Mouse (Mus musculus): Measurements from ENCODE around the gene Agpat2. TPM values are rescaled to one million over a fixed set of nuclear protein-coding genes. Genes with fewer than 3 reads are reported as not detected.

The Agpat2 gene
- polyA plus RNA-seq, 1 experiment from 2014 or later: 32.9 TPM

GRCm38 (mm10) chr2:26570034-26570433 is 34.2 kb downstream of the Agpat2 start:
- no peaks in the 10 kb centered on the region for H3K9me3 ChIP-seq (ENCODE audit: low read depth, low read length)
- no peak overlapping the region for H3K9ac ChIP-seq
- no peak overlapping the region for H3K4me3 ChIP-seq (ENCODE audit: low read depth, low read length)
- peak; percentile 94 for TF ChIP-seq CTCF (IDR thresholded peaks at IDR 0.05; ENCODE audit: low read depth)
- peak overlapping the region; percentile 79; the same call in 1 of the 2 replicates for H3K27ac ChIP-seq (ENCODE audit: low read depth)
- no peaks in the 10 kb centered on the region for H3K36me3 ChIP-seq (ENCODE audit: insufficient read depth)
- ATAC-seq (ENCODE audit: insufficient read depth): no peak; the same call in 1 of the 2 replicates
- WGBS: 8% methylated on average over 3 of the region's 3 CpGs
- no peak overlapping the region; the same call in 1 of the 2 replicates for H3K4me2 ChIP-seq
- no peaks in the 10 kb centered on the region for H3K27me3 ChIP-seq (ENCODE audit: insufficient read depth, low read length)
- H3K4me1 ChIP-seq (ENCODE audit: insufficient read depth): peaks cover 23% of the 10 kb centered on the region
- DNase-seq: peak; percentile 83

- Histone ChIP-seq H3K27me3 (ENCODE audit: insufficient read depth, low read length) (no peaks in the 10 kb centered on the region), H3K9me3 (ENCODE audit: low read depth, low read length) (no peaks in the 10 kb centered on the region), H3K4me2 (no peak overlapping the region), H3K4me3 (ENCODE audit: low read depth, low read length) (no peak overlapping the region), H3K27ac (ENCODE audit: low read depth) (no peak overlapping the region), H3K4me1 (ENCODE audit: insufficient read depth) (no peaks in the 10 kb centered on the region; the same call in 1 of the 2 replicates), H3K36me3 (ENCODE audit: insufficient read depth) (no peaks in the 10 kb centered on the region), H3K9ac (no peak overlapping the region)
- peak; percentile 75 for DNase-seq
- TF ChIP-seq CTCF (IDR thresholded peaks at IDR 0.05; ENCODE audit: low read depth): peak; percentile 77
- WGBS: 15% methylated on average over 4 of the region's 4 CpGs
- peak; percentile 53 for ATAC-seq (ENCODE audit: insufficient read depth)
Observed at GRCm38 (mm10) chr2:26566221-26566620, 38.0 kb downstream of the Agpat2 start.

- DNase-seq (peak; percentile 84), ATAC-seq (ENCODE audit: insufficient read depth) (peak; percentile 73)
- Histone ChIP-seq H3K9me3 (ENCODE audit: low read depth, low read length) (no peaks in the 10 kb centered on the region), H3K27ac (ENCODE audit: low read depth) (no peak overlapping the region), H3K4me3 (ENCODE audit: low read depth, low read length) (no peak overlapping the region), H3K36me3 (ENCODE audit: insufficient read depth) (no peaks in the 10 kb centered on the region), H3K4me1 (ENCODE audit: insufficient read depth) (peaks cover 7% of the 10 kb centered on the region), H3K27me3 (ENCODE audit: insufficient read depth, low read length) (no peaks in the 10 kb centered on the region), H3K9ac (no peak overlapping the region), H3K4me2 (no peak overlapping the region)
- 32% methylated on average over 6 of the region's 6 CpGs for WGBS
- TF ChIP-seq CTCF (IDR thresholded peaks at IDR 0.05; ENCODE audit: low read depth): peak; percentile 100
Observed at GRCm38 (mm10) chr2:26561351-26562016, 42.7 kb downstream of the Agpat2 start.

GRCm38 (mm10) chr2:26560506-26560905 is 43.7 kb downstream of the Agpat2 start:
- 72% methylated on average over 5 of the region's 5 CpGs for WGBS

GRCm38 (mm10) chr2:26556535-26556993 is 47.7 kb downstream of the Agpat2 start:
- no peak overlapping the region for H3K9ac ChIP-seq
- peak overlapping the region; percentile 58; the same call in 1 of the 2 replicates for H3K27ac ChIP-seq (ENCODE audit: low read depth)
- ATAC-seq (ENCODE audit: insufficient read depth) (peak; percentile 60; the same call in 1 of the 2 replicates), DNase-seq (no peak)
- no peaks in the 10 kb centered on the region for H3K9me3 ChIP-seq (ENCODE audit: low read depth, low read length)
- no peak for TF ChIP-seq CTCF (IDR thresholded peaks at IDR 0.05; ENCODE audit: low read depth)
- no peak overlapping the region for H3K4me2 ChIP-seq
- H3K36me3 ChIP-seq (ENCODE audit: insufficient read depth): no peaks in the 10 kb centered on the region
- peaks cover 9% of the 10 kb centered on the region for H3K4me1 ChIP-seq (ENCODE audit: insufficient read depth)
- WGBS: 22% methylated on average over 4 of the region's 4 CpGs
- no peak overlapping the region for H3K4me3 ChIP-seq (ENCODE audit: low read depth, low read length)
- no peaks in the 10 kb centered on the region for H3K27me3 ChIP-seq (ENCODE audit: insufficient read depth, low read length)

More at GRCm38 (mm10) chr2:26560506-26560905, 43.7 kb downstream of the Agpat2 start:
- no peak overlapping the region for H3K9ac ChIP-seq
- H3K27me3 ChIP-seq (ENCODE audit: insufficient read depth, low read length): no peaks in the 10 kb centered on the region
- TF ChIP-seq CTCF (IDR thresholded peaks at IDR 0.05; ENCODE audit: low read depth): no peak
- H3K27ac ChIP-seq (ENCODE audit: low read depth): no peak overlapping the region
- no peaks in the 10 kb centered on the region for H3K36me3 ChIP-seq (ENCODE audit: insufficient read depth)
- H3K9me3 ChIP-seq (ENCODE audit: low read depth, low read length): no peaks in the 10 kb centered on the region
- no peak for ATAC-seq (ENCODE audit: insufficient read depth)
- H3K4me3 ChIP-seq (ENCODE audit: low read depth, low read length): no peak overlapping the region
- H3K4me1 ChIP-seq (ENCODE audit: insufficient read depth): peaks cover 9% of the 10 kb centered on the region
- DNase-seq: no peak
- H3K4me2 ChIP-seq: no peak overlapping the region

- Histone ChIP-seq H3K4me1 (ENCODE audit: insufficient read depth) (peaks cover 23% of the 10 kb centered on the region), H3K27ac (ENCODE audit: low read depth) (no peak overlapping the region), H3K36me3 (ENCODE audit: insufficient read depth) (no peaks in the 10 kb centered on the region), H3K9ac (no peak overlapping the region), H3K9me3 (ENCODE audit: low read depth, low read length) (no peaks in the 10 kb centered on the region), H3K4me2 (no peak overlapping the region), H3K4me3 (ENCODE audit: low read depth, low read length) (no peak overlapping the region), H3K27me3 (ENCODE audit: insufficient read depth, low read length) (no peaks in the 10 kb centered on the region)
- 62% methylated on average over 4 of the region's 4 CpGs for WGBS
- no peak for TF ChIP-seq CTCF (IDR thresholded peaks at IDR 0.05; ENCODE audit: low read depth)
- DNase-seq: no peak
- ATAC-seq (ENCODE audit: insufficient read depth): no peak
Observed at GRCm38 (mm10) chr2:26555076-26555475, 49.1 kb downstream of the Agpat2 start.

GRCm38 (mm10) chr2:26553904-26554303 is 50.3 kb downstream of the Agpat2 start:
- Histone ChIP-seq H3K9ac (no peak overlapping the region), H3K36me3 (ENCODE audit: insufficient read depth) (no peaks in the 10 kb centered on the region), H3K9me3 (ENCODE audit: low read depth, low read length) (no peaks in the 10 kb centered on the region), H3K27ac (ENCODE audit: low read depth) (no peak overlapping the region), H3K4me3 (ENCODE audit: low read depth, low read length) (no peak overlapping the region), H3K4me1 (ENCODE audit: insufficient read depth) (peaks cover 26% of the 10 kb centered on the region), H3K4me2 (no peak overlapping the region), H3K27me3 (ENCODE audit: insufficient read depth, low read length) (no peaks in the 10 kb centered on the region)
- ATAC-seq (ENCODE audit: insufficient read depth) (no peak), DNase-seq (no peak)
- TF ChIP-seq CTCF (IDR thresholded peaks at IDR 0.05; ENCODE audit: low read depth): no peak
- WGBS: 66% methylated on average over 9 of the region's 9 CpGs

Data from lung, embryonic 14.5 days (tissue).